Mouse (Mus musculus): ENCODE data around the gene Kcnj9.

- TF ChIP-seq POLR2A (IDR thresholded peaks at IDR 0.05; ENCODE audit: borderline replicate concordance, extremely low read depth, insufficient read depth, insufficient read length, poor library complexity, severe bottlenecking) (no peak), CTCF (IDR thresholded peaks at IDR 0.05; ENCODE audit: borderline replicate concordance, extremely low read depth, insufficient read depth, insufficient read length) (no peak)
Observed at GRCm38 (mm10) chr1:172302311-172302710, 26.8 kb downstream of the Kcnj9 start.
